Mouse (Mus musculus) E14TG2a.4 (cell line): ENCODE data around the gene Gm21258.
"Not testable (repeated sequence)": the region's sequence is repeated elsewhere in the genome, so short reads cannot be mapped to it uniquely, and the experiment has no call there.

ENCODE experiments used
- H3K27me3 ChIP-seq: 2 replicates; pipeline ENCODE4 v1.6.1; 2014; ENCODE audit warnings: low read length, control low read depth; ENCODE audit not compliant: insufficient read depth
- H3K36me3 ChIP-seq: 2 replicates; pipeline ENCODE4 v1.6.1; 2014; ENCODE audit warnings: low read length, control low read depth; ENCODE audit not compliant: insufficient read depth
- H3K4me1 ChIP-seq: replicated peaks from 2 replicates; pipeline ENCODE4 v1.6.1; 2014; ENCODE audit warnings: low read depth, low read length, control low read depth
- H3K4me3 ChIP-seq: replicated peaks from 2 replicates; pipeline ENCODE4 v1.5.1; 2014; ENCODE audit warnings: mild to moderate bottlenecking, low read length
- H3K9me3 ChIP-seq: 2 replicates; pipeline ENCODE4 v1.6.1; 2014; ENCODE audit warnings: low read length, control low read depth

Gene Gm21258

GRCm38 (mm10) chrY:52779740-52780139 is at the start of gene Gm21258:
Gene Gm21258 (plus strand): TSS chrY:52780040.
- H3K9me3 ChIP-seq, H3K4me3 ChIP-seq: not testable (repeated sequence)

More at GRCm38 (mm10) chrY:52779740-52780139, at the start of gene Gm21258:
- H3K4me1 ChIP-seq, H3K36me3 ChIP-seq, H3K27me3 ChIP-seq: not testable (repeated sequence)
